Mouse (Mus musculus): ENCODE data around the gene Luzp1. TPM values are rescaled to one million over a fixed set of nuclear protein-coding genes. Genes with fewer than 3 reads are reported as not detected.

Luzp1 gene
- total and polyA plus RNA-seq, 2 experiments from 2014 or later: 22.6 to 91.1 TPM

DNA sequence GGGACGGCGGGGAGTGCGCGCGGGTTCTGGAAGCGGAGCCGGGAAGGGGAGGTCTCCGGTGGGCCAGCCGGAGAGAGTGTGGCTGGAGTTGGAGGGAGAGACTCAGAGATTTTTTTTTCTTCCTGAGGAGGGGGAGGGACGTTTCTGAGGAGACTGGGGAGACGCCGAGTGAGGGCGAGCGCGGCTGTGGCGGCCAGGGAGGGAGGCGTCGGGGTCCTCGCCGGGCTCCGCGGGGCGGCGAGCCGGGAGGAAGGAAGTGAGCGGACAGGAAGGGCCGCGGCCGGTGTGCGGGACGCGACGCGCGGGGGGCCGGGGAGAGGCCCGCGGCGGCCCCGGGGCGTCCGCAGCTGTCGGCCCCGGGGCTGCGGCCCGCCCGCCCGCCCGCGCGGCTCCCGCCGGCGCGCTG lies 383 bp downstream of the Luzp1 start:
- H3K27me3 ChIP-seq (ENCODE audit: control insufficient read depth, insufficient read depth, low read length): no peaks in the 10 kb centered on the region
- H3K9ac ChIP-seq (replicated peaks; ENCODE audit: low read depth, low read length): peak overlapping the region; percentile 96
- H3K27ac ChIP-seq (ENCODE audit: low read depth): peak overlapping the region; percentile 98
- H3K36me3 ChIP-seq (replicated peaks; ENCODE audit: control insufficient read depth, insufficient read depth, low read length): no peaks in the 10 kb centered on the region
- no peaks in the 10 kb centered on the region for H3K9me3 ChIP-seq (replicated peaks; ENCODE audit: control insufficient read depth, low read length)
- peak; percentile 65 for ATAC-seq (ENCODE audit: insufficient read depth, low read depth)
- TF ChIP-seq CTCF (IDR thresholded peaks at IDR 0.05; ENCODE audit: low read depth): no peak
- no peak for TF ChIP-seq EP300 (IDR thresholded peaks at IDR 0.05; ENCODE audit: low read depth)
- DNase-seq (ENCODE audit: low spot score): no peak
- H3K4me1 ChIP-seq (ENCODE audit: control insufficient read depth, insufficient read depth): peaks cover 28% of the 10 kb centered on the region
- H3K4me2 ChIP-seq (ENCODE audit: low read depth, low read length): peak overlapping the region; percentile 69
- peak overlapping the region; percentile 92 for H3K4me3 ChIP-seq (ENCODE audit: low read depth, low read length)
- 0% methylated on average over 23 of the region's 55 CpGs for WGBS

DNA sequence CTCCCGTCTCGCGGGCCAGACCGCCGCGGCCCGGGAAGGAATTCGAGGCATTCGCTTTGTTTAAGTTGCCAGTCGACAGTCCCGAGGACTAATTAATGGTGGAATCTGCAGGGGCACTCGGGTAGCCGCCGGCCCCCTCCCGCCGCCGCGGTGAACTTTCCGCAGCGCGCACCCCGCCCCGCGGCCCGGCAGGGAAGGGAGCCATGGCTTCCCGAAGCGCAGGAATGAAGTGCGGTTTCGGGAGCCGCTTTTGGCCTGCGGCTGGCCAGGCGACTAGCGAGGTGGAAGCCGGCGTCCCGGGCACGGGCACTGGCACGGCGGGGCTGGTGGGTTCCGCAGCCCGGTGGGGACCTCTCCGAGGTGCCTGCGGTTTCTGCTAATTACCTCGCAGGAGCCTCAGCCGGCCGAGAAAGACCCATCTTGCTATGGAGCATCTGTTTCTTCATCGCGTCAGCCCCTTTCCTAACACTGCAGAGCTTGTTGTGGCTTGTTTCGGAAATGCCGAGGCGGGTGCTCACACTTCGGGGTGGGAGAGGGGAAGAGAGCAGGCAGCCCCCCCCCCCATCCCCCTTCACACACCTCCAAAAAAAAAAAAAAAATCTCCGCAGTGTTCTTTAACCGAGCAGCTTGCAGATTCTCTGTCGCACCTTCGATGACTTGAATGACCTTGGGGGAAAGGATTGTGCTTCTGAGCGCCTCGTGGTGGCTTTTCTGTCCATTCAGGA lies 948 bp downstream of the Luzp1 start:
- whole genome bisulfite sequencing: under 1% methylated on average over 49 of the region's 58 CpGs
- no peaks in the 10 kb centered on the region for H3K9me3 ChIP-seq (replicated peaks; ENCODE audit: control insufficient read depth, low read length)
- no peaks in the 10 kb centered on the region for H3K36me3 ChIP-seq (replicated peaks; ENCODE audit: control insufficient read depth, insufficient read depth, low read length)
- H3K4me1 ChIP-seq (ENCODE audit: control insufficient read depth, insufficient read depth): peaks cover 28% of the 10 kb centered on the region
- H3K4me3 ChIP-seq (ENCODE audit: low read depth, low read length): peak overlapping the region; percentile 92
- ATAC-seq (ENCODE audit: insufficient read depth, low read depth) (peak; percentile 31), DNase-seq (ENCODE audit: low spot score) (peak; percentile 57)
- H3K9ac ChIP-seq (replicated peaks; ENCODE audit: low read depth, low read length): peak overlapping the region; percentile 96
- peak overlapping the region; percentile 98 for H3K27ac ChIP-seq (ENCODE audit: low read depth)
- no peak for TF ChIP-seq EP300 (IDR thresholded peaks at IDR 0.05; ENCODE audit: low read depth)
- no peak for TF ChIP-seq CTCF (IDR thresholded peaks at IDR 0.05; ENCODE audit: low read depth)
- peak overlapping the region; percentile 69 for H3K4me2 ChIP-seq (ENCODE audit: low read depth, low read length)
- no peaks in the 10 kb centered on the region for H3K27me3 ChIP-seq (ENCODE audit: control insufficient read depth, insufficient read depth, low read length)

DNA sequence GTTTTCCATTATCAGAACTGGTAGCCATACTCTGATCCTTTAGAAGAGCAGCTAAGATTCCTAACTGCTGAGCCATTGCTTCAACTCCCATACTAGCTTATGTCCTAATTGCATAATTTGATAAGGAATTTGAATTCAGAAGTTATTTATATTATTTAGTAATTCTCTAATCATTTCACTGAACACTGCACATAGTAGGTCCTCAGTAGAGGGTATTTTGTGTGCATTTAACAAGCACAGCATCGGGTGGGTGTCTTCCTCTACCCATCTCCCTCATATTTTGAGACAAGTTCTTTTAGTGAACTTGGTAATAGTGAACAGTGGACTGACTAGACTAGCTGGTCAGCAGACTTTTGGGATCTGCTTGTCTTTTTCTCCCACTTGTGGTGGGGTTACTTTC lies 7.1 kb downstream of the Luzp1 start:
- Histone ChIP-seq H3K27ac (ENCODE audit: low read depth) (no peak overlapping the region), H3K9me3 (replicated peaks; ENCODE audit: control insufficient read depth, low read length) (no peaks in the 10 kb centered on the region), H3K27me3 (ENCODE audit: control insufficient read depth, insufficient read depth, low read length) (no peaks in the 10 kb centered on the region), H3K4me1 (ENCODE audit: control insufficient read depth, insufficient read depth) (peaks cover 11% of the 10 kb centered on the region), H3K4me2 (ENCODE audit: low read depth, low read length) (no peak overlapping the region), H3K9ac (replicated peaks; ENCODE audit: low read depth, low read length) (no peak overlapping the region), H3K4me3 (ENCODE audit: low read depth, low read length) (no peak overlapping the region), H3K36me3 (replicated peaks; ENCODE audit: control insufficient read depth, insufficient read depth, low read length) (no peaks in the 10 kb centered on the region)
- TF ChIP-seq CTCF (IDR thresholded peaks at IDR 0.05; ENCODE audit: low read depth) (no peak), EP300 (IDR thresholded peaks at IDR 0.05; ENCODE audit: low read depth) (no peak)
- DNase-seq (ENCODE audit: low spot score) (no peak), ATAC-seq (ENCODE audit: insufficient read depth, low read depth) (no peak)
- 89% methylated on average over 1 of the region's 1 CpGs for WGBS

DNA sequence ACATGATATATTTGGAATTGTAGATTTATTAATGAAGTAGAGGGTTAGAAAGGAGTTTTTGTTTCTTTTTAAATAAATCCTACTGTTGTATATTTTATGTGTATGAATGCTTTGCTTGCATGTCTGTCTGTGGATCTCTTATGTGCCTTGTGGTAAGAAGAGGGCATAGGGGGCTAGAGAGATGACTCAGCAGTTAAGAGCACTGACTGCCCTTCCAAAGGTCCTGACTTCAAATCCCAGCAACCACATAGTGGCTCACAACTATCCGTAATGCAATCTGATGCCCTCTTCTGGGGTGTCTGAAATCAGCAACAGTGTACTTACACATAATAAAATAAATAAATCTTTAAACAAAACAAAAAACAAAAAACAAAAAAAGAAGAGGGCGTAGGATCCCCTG lies 17.0 kb downstream of the Luzp1 start:
- no peaks in the 10 kb centered on the region for H3K27me3 ChIP-seq (ENCODE audit: control insufficient read depth, insufficient read depth, low read length)
- H3K4me1 ChIP-seq (ENCODE audit: control insufficient read depth, insufficient read depth): no peaks in the 10 kb centered on the region
- no peak overlapping the region for H3K27ac ChIP-seq (ENCODE audit: low read depth)
- 90% methylated on average over 2 of the region's 2 CpGs for WGBS
- no peak for TF ChIP-seq EP300 (IDR thresholded peaks at IDR 0.05; ENCODE audit: low read depth)
- TF ChIP-seq CTCF (IDR thresholded peaks at IDR 0.05; ENCODE audit: low read depth): no peak
- no peak overlapping the region for H3K9ac ChIP-seq (replicated peaks; ENCODE audit: low read depth, low read length)
- ATAC-seq (ENCODE audit: insufficient read depth, low read depth) (no peak), DNase-seq (ENCODE audit: low spot score) (no peak)
- no peaks in the 10 kb centered on the region for H3K9me3 ChIP-seq (replicated peaks; ENCODE audit: control insufficient read depth, low read length)
- no peak overlapping the region for H3K4me3 ChIP-seq (ENCODE audit: low read depth, low read length)
- no peaks in the 10 kb centered on the region for H3K36me3 ChIP-seq (replicated peaks; ENCODE audit: control insufficient read depth, insufficient read depth, low read length)
- no peak overlapping the region for H3K4me2 ChIP-seq (ENCODE audit: low read depth, low read length)

DNA sequence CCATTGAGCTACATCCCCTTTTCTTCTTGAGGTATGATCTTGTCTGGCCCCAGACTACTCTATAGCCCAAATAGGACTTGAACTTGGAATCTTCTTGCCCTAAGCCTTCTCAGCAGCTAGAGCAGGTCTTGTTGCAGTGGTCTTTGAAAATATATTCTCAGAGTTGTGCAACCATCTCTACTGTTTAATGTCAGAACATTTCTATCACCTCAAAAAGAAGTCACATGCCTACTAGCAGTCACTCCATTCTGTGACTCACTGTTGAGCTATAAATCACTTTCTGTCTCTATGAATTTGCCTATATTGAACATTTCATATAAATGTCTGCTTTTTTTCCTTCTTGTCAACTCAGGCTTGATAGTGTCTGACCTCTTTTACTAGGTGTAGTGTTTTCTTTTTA lies 26.4 kb downstream of the Luzp1 start:
- Histone ChIP-seq H3K4me3 (ENCODE audit: low read depth, low read length) (no peak overlapping the region), H3K9ac (replicated peaks; ENCODE audit: low read depth, low read length) (no peak overlapping the region), H3K4me2 (ENCODE audit: low read depth, low read length) (no peak overlapping the region), H3K9me3 (replicated peaks; ENCODE audit: control insufficient read depth, low read length) (no peaks in the 10 kb centered on the region), H3K27me3 (ENCODE audit: control insufficient read depth, insufficient read depth, low read length) (no peaks in the 10 kb centered on the region), H3K36me3 (replicated peaks; ENCODE audit: control insufficient read depth, insufficient read depth, low read length) (no peaks in the 10 kb centered on the region), H3K4me1 (ENCODE audit: control insufficient read depth, insufficient read depth) (peaks cover 22% of the 10 kb centered on the region), H3K27ac (ENCODE audit: low read depth) (no peak overlapping the region)
- TF ChIP-seq EP300 (IDR thresholded peaks at IDR 0.05; ENCODE audit: low read depth): no peak
- DNase-seq (ENCODE audit: low spot score) (no peak), ATAC-seq (ENCODE audit: insufficient read depth, low read depth) (no peak)
